Mouse (Mus musculus): ENCODE results near the gene Rnase10.

DNA sequence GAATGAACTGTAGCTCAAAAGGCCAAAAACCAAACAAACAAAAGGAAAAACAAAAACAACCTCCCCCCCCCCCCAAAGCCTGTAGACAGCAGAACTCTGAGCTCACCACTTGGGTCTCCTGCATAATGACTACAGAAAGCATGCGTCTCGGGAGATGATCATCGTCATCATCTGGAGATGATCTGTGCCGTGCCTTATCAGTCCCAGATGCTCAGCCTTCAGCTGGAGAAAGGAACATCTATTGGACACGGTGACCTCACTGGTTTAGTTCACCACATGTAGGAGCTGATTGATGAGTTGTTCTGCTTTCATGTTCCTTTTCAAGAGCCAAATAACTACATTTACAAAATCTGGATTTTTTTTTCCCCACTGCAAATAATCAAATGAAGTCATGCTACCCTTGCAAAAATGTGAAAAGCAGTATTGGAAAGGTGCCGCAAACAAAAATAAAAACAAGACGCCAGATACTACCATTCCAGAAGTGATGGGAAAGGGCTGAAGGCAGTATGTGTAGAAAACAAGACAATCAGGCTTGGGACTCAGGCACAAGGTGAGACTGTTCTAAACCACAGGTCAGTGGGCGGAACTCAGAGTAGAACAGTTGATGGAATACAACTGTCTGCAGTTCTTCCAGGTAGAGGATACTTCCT is at the start of gene Rnase10:
- TF ChIP-seq POLR2A (IDR thresholded peaks at IDR 0.05; ENCODE audit: low read depth, low read length) = no peak
- TF ChIP-seq CTCF (conservative IDR thresholded peaks at IDR 0.05 in 1 of 2, IDR thresholded peaks at IDR 0.05 in 1 of 2; ENCODE audit: low read depth in 2 of 2, low read length in 2 of 2) = no peak
- no peak for TF ChIP-seq EP300 (IDR thresholded peaks at IDR 0.05; ENCODE audit: low read length)
- no peak for TF ChIP-seq BHLHE40 (IDR thresholded peaks at IDR 0.05; ENCODE audit: low read depth, low read length)
- TF ChIP-seq E2F4 (IDR thresholded peaks at IDR 0.05; ENCODE audit: insufficient replicate concordance, low read depth, low read length) = no peak
- TF ChIP-seq GABPA (IDR thresholded peaks at IDR 0.05; ENCODE audit: insufficient replicate concordance, low read depth, low read length) = no peak
- TF ChIP-seq KAT2A (IDR thresholded peaks at IDR 0.05; ENCODE audit: insufficient replicate concordance, low read length) = no peak
- no peak for TF ChIP-seq MAFK (IDR thresholded peaks at IDR 0.05; ENCODE audit: insufficient replicate concordance, low read length)
